Mouse (Mus musculus) thymus, adult 2 months (tissue): ENCODE data around the gene Lhfpl1.

Source experiments
- CTCF ChIP-seq: fragments of 200-500 bp; IDR thresholded peaks from 2 replicates; pipeline ENCODE4 v1.5.1; 2012; ENCODE audit warnings: mild to moderate bottlenecking, control low read depth, low read length, moderate library complexity, borderline replicate concordance; ENCODE audit not compliant: control insufficient read depth, poor library complexity, insufficient read depth; ENCODE audit errors: extremely low read depth
- POLR2A ChIP-seq: fragments of 200-500 bp; IDR thresholded peaks from 2 replicates; pipeline ENCODE4 v1.6.1; 2012; ENCODE audit warnings: mild to moderate bottlenecking, low read length, control low read depth, moderate library complexity; ENCODE audit not compliant: control insufficient read depth, poor library complexity, insufficient read depth; ENCODE audit errors: extremely low read depth

GRCm38 (mm10) chrX:145271768-145272167 lies 77.1 kb downstream of the Lhfpl1 start:
- no peak for TF ChIP-seq POLR2A
- TF ChIP-seq CTCF, result no peak
